Mouse (Mus musculus): ENCODE results near the gene Megf11. TPM values are rescaled to one million over a fixed set of nuclear protein-coding genes. Genes with fewer than 3 reads are reported as not detected.

Megf11 gene
- total and polyA plus RNA-seq, 3 experiments, result 0.08 to 0.93 TPM; not detected in 1

DNA sequence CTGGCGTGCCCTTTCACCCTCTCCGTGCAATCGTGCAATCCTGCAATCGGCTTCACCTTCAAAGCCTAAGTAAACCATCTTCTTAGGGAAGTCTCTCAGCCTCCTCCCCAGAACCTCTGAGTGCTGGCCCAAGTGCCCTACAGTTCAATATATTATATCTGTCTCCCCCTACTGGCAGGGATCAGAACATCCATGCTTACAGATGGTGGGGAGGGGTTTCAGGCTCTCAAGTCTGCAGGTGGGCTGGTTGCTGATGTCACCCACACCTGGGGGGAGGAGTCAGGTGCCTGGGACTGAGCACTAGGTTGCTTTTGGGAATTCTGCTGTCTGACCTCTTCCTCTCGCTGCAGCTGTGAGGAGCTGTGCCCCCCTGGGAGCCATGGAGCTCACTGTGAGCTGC lies 254.2 kb downstream of the Megf11 start:
- Histone ChIP-seq H3K79me2 (ENCODE audit: control insufficient read depth, insufficient read depth, low read length, poor library complexity) (no peaks in the 10 kb centered on the region), H3K27me3 (ENCODE audit: control insufficient read depth in 1 of 2, insufficient read depth in 2 of 2, low read length in 2 of 2) (no peaks in the 10 kb centered on the region), H3K4me1 (ENCODE audit: control insufficient read depth in 1 of 2, insufficient read depth in 2 of 2, low read length in 2 of 2) (peaks cover 0 to 9% of the 10 kb centered on the region in 2 experiments; a peak in 2 of 4 replicates), H3K9me3 (replicated peaks; ENCODE audit: insufficient read depth, low read length) (no peaks in the 10 kb centered on the region), H3K4me3 (ENCODE audit: control insufficient read depth in 1 of 2, insufficient read depth in 1 of 2, low read depth in 2 of 2, low read length in 2 of 2) (no peak overlapping the region), H3K9ac (ENCODE audit: control insufficient read depth, low read depth, low read length, poor library complexity, severe bottlenecking) (no peak overlapping the region), H3K27ac (ENCODE audit: control insufficient read depth, low read depth, low read length) (no peak overlapping the region), H3K36me3 (ENCODE audit: control insufficient read depth in 1 of 2, insufficient read depth in 2 of 2, low read length in 2 of 2) (peaks cover 0 to 6% of the 10 kb centered on the region in 2 experiments; a peak in 2 of 4 replicates)
- TF ChIP-seq ZC3H11A (IDR thresholded peaks at IDR 0.05; ENCODE audit: low read depth, low read length) (peak; percentile 54), MYC (IDR thresholded peaks at IDR 0.05; ENCODE audit: low read depth, low read length) (no peak), GABPA (IDR thresholded peaks at IDR 0.05; ENCODE audit: low read depth, low read length) (no peak), USF1 (IDR thresholded peaks at IDR 0.05; ENCODE audit: low read depth, low read length) (no peak), CHD2 (IDR thresholded peaks at IDR 0.05; ENCODE audit: low read length) (no peak), CTCF (IDR thresholded peaks at IDR 0.05 in 2 of 3, conservative IDR thresholded peaks at IDR 0.05 in 1 of 3; ENCODE audit: control insufficient read depth in 1 of 3, insufficient read depth in 1 of 3, low read depth in 2 of 3, low read length in 3 of 3, poor library complexity in 1 of 3, severe bottlenecking in 1 of 3) (peak; percentile 51 to 74 (median 61)), USF2 (IDR thresholded peaks at IDR 0.05; ENCODE audit: borderline replicate concordance in 1 of 2, insufficient read depth in 1 of 2, low read depth in 1 of 2, low read length in 2 of 2) (no peak), TCF12 (IDR thresholded peaks at IDR 0.05; ENCODE audit: low read depth, low read length) (no peak), TAL1 (IDR thresholded peaks at IDR 0.05; ENCODE audit: low read length) (no peak), SIN3A (IDR thresholded peaks at IDR 0.05; ENCODE audit: low read length) (no peak), ZNF384 (IDR thresholded peaks at IDR 0.05; ENCODE audit: low read depth, low read length) (no peak), SMC3 (IDR thresholded peaks at IDR 0.05; ENCODE audit: low read depth, low read length) (peak; percentile 71), RAD21 (IDR thresholded peaks at IDR 0.05; ENCODE audit: low read depth, low read length) (peak; percentile 78), ZKSCAN1 (IDR thresholded peaks at IDR 0.05; ENCODE audit: low read depth, low read length) (no peak)
- DNase-seq (ENCODE audit: low read depth, low spot score), result peak; percentile 46

DNA sequence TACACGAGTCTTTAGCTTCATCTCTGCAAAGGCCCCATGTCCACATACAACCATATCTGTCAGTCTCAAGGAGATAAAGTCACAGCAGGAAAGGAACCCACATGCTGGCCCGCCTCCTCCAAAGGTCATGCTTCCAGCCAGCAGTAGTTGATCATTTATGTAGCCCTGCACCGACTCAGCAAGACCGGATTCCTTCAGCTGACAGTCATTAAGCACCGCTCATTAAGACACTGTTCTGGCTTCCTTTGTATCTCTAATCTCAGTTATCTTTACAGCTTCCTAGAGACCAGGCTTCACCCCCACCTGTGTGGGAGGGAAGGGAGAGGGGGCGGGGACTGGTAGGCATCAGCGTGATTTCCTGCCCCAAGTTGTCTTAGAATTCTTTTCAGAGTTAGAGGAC lies 258.7 kb downstream of the Megf11 start:
- no peak for DNase-seq (ENCODE audit: low read depth, low spot score)
- H3K9ac ChIP-seq (ENCODE audit: control insufficient read depth, low read depth, low read length, poor library complexity, severe bottlenecking), result no peak overlapping the region

DNA sequence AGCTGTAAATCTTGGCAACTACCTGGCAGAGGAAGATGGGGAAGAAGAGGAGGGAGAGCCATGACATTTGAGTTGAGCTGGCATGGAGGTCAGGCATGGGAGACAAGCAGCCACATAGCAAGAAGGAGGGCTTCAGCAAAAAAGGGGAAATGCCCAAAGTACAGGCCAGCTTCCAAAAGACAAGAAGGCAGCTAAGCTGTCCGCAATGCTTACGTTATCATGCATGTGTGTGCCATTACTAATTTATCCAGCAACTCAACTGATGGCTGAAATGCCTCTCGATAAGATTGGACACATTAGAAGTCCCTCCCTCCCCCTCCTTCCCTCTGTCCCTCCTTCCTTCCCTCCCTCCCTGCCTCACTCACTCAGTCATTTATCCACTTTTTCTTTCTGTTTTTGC lies 260.0 kb downstream of the Megf11 start:
- H3K27ac ChIP-seq (ENCODE audit: control insufficient read depth, low read depth, low read length), result no peak overlapping the region
- H3K27me3 ChIP-seq (ENCODE audit: control insufficient read depth in 1 of 2, insufficient read depth in 2 of 2, low read length in 2 of 2), result no peaks in the 10 kb centered on the region
- H3K4me3 ChIP-seq (ENCODE audit: control insufficient read depth in 1 of 2, insufficient read depth in 1 of 2, low read depth in 2 of 2, low read length in 2 of 2), result no peak overlapping the region
- TF ChIP-seq USF1 (IDR thresholded peaks at IDR 0.05; ENCODE audit: low read depth, low read length) (no peak), EP300 (IDR thresholded peaks at IDR 0.05; ENCODE audit: low read depth in 1 of 2, low read length in 2 of 2) (peak in 1 of 2 experiments; percentile 57; a peak in 1 of 4 replicates), KAT2A (conservative IDR thresholded peaks at IDR 0.05; ENCODE audit: low read depth, low read length) (no peak), ETS1 (IDR thresholded peaks at IDR 0.05; ENCODE audit: low read depth, low read length) (peak; percentile 40; the same call in 1 of the 2 replicates), CHD2 (IDR thresholded peaks at IDR 0.05; ENCODE audit: low read length) (no peak), MAFK (IDR thresholded peaks at IDR 0.05; ENCODE audit: borderline replicate concordance, low read depth, low read length) (no peak), MYC (IDR thresholded peaks at IDR 0.05; ENCODE audit: low read depth, low read length) (no peak), SMC3 (IDR thresholded peaks at IDR 0.05; ENCODE audit: low read depth, low read length) (0 out of 2 replicates have a peak, but pooled peaks have one; percentile 16), GATA1 (IDR thresholded peaks at IDR 0.05; ENCODE audit: low read depth, low read length) (peak; percentile 37; the same call in 1 of the 2 replicates), MYB (IDR thresholded peaks at IDR 0.05; ENCODE audit: low read depth, low read length) (no peak)
- H3K4me1 ChIP-seq (ENCODE audit: control insufficient read depth in 1 of 2, insufficient read depth in 2 of 2, low read length in 2 of 2), result peaks cover 0 to 28% of the 10 kb centered on the region in 2 experiments; a peak in 2 of 4 replicates
- H3K9me3 ChIP-seq (replicated peaks; ENCODE audit: insufficient read depth, low read length), result no peaks in the 10 kb centered on the region
- H3K36me3 ChIP-seq (ENCODE audit: control insufficient read depth in 1 of 2, insufficient read depth in 2 of 2, low read length in 2 of 2), result peaks cover 0 to 6% of the 10 kb centered on the region in 2 experiments; a peak in 2 of 4 replicates
- H3K79me2 ChIP-seq (ENCODE audit: control insufficient read depth, insufficient read depth, low read length, poor library complexity), result no peaks in the 10 kb centered on the region
- H3K9ac ChIP-seq (ENCODE audit: control insufficient read depth, low read depth, low read length, poor library complexity, severe bottlenecking), result no peak overlapping the region
- DNase-seq (ENCODE audit: low read depth, low spot score), result peak; percentile 70

More for the DNA sequence above, 258.7 kb downstream of the Megf11 start:
- Histone ChIP-seq H3K9me3 (replicated peaks; ENCODE audit: insufficient read depth, low read length) (no peaks in the 10 kb centered on the region), H3K27ac (ENCODE audit: control insufficient read depth, low read depth, low read length) (no peak overlapping the region), H3K4me1 (ENCODE audit: control insufficient read depth in 1 of 2, insufficient read depth in 2 of 2, low read length in 2 of 2) (peaks cover 0 to 24% of the 10 kb centered on the region in 2 experiments; a peak in 2 of 4 replicates), H3K36me3 (ENCODE audit: control insufficient read depth in 1 of 2, insufficient read depth in 2 of 2, low read length in 2 of 2) (peaks cover 0 to 6% of the 10 kb centered on the region in 2 experiments; a peak in 2 of 4 replicates), H3K27me3 (ENCODE audit: control insufficient read depth in 1 of 2, insufficient read depth in 2 of 2, low read length in 2 of 2) (no peaks in the 10 kb centered on the region), H3K4me3 (ENCODE audit: control insufficient read depth in 1 of 2, insufficient read depth in 1 of 2, low read depth in 2 of 2, low read length in 2 of 2) (no peak overlapping the region), H3K79me2 (ENCODE audit: control insufficient read depth, insufficient read depth, low read length, poor library complexity) (no peaks in the 10 kb centered on the region)
- TF ChIP-seq RCOR1 (IDR thresholded peaks at IDR 0.05; ENCODE audit: low read depth, low read length), result peak; percentile 62; the same call in 1 of the 2 replicates
- no peak for TF ChIP-seq NRF1 (IDR thresholded peaks at IDR 0.05; ENCODE audit: insufficient read depth, low read depth, low read length, poor library complexity, severe bottlenecking)
